Mouse (Mus musculus): Measurements from ENCODE around the gene Dydc1. TPM values are rescaled to one million over a fixed set of nuclear protein-coding genes. Genes with fewer than 3 reads are reported as not detected.

Dydc1 gene
- polyA plus RNA-seq, 1 experiment from 2014 or later: 0.16 TPM

GRCm38 (mm10) chr14:41065168-41065567 lies 7.5 kb upstream of the Dydc1 start:
- H3K4me2 ChIP-seq: no peak overlapping the region
- no peaks in the 10 kb centered on the region for H3K4me1 ChIP-seq
- WGBS: 54% methylated on average over 1 of the region's 2 CpGs
- H3K9ac ChIP-seq: no peak overlapping the region
- no peak for ATAC-seq (replicated peaks; ENCODE audit: low FRiP score)
- no peaks in the 10 kb centered on the region for H3K36me3 ChIP-seq
- no peak overlapping the region for H3K4me3 ChIP-seq (replicated peaks)
- H3K27ac ChIP-seq: no peak overlapping the region
- H3K27me3 ChIP-seq: no peaks in the 10 kb centered on the region
- H3K9me3 ChIP-seq (replicated peaks): no peaks in the 10 kb centered on the region

GRCm38 (mm10) chr14:41066416-41066815 lies 6.3 kb upstream of the Dydc1 start:
- WGBS: 11% methylated on average over 1 of the region's 1 CpGs

GRCm38 (mm10) chr14:41069108-41069507 lies 3.6 kb upstream of the Dydc1 start, which contains the start of gene Dydc2:
Gene Dydc2, minus strand, starts transcription at chr14:41069208.
- no peak for ATAC-seq (replicated peaks; ENCODE audit: low FRiP score)
- no peaks in the 10 kb centered on the region for H3K9me3 ChIP-seq (replicated peaks)
- H3K9ac ChIP-seq: no peak within 1 kb of the TSS
- H3K4me2 ChIP-seq: no peak within 1 kb of the TSS
- H3K27me3 ChIP-seq: no peaks in the 10 kb centered on the region
- H3K4me3 ChIP-seq (replicated peaks): no peak within 1 kb of the TSS
- H3K36me3 ChIP-seq: no peaks in the 10 kb centered on the region
- no peak within 1 kb of the TSS for H3K27ac ChIP-seq
- peaks cover 11% of the 10 kb centered on the region for H3K4me1 ChIP-seq

More at GRCm38 (mm10) chr14:41066416-41066815, 6.3 kb upstream of the Dydc1 start:
- Histone ChIP-seq H3K27me3 (no peaks in the 10 kb centered on the region), H3K4me1 (no peaks in the 10 kb centered on the region), H3K27ac (no peak overlapping the region), H3K36me3 (no peaks in the 10 kb centered on the region), H3K9ac (no peak overlapping the region), H3K9me3 (replicated peaks) (no peaks in the 10 kb centered on the region), H3K4me2 (no peak overlapping the region), H3K4me3 (replicated peaks) (no peak overlapping the region)
- ATAC-seq (replicated peaks; ENCODE audit: low FRiP score): no peak

GRCm38 (mm10) chr14:41070343-41070742 lies 2.4 kb upstream of the Dydc1 start:
- no peak overlapping the region for H3K27ac ChIP-seq
- H3K9ac ChIP-seq: no peak overlapping the region
- H3K4me2 ChIP-seq: no peak overlapping the region
- no peak overlapping the region for H3K4me3 ChIP-seq (replicated peaks)
- H3K27me3 ChIP-seq: no peaks in the 10 kb centered on the region
- no peak for ATAC-seq (replicated peaks; ENCODE audit: low FRiP score)
- 88% methylated on average over 3 of the region's 3 CpGs for WGBS
- no peaks in the 10 kb centered on the region for H3K36me3 ChIP-seq
- H3K4me1 ChIP-seq: peaks cover 11% of the 10 kb centered on the region
- H3K9me3 ChIP-seq (replicated peaks): no peaks in the 10 kb centered on the region

- Histone ChIP-seq H3K36me3 (no peaks in the 10 kb centered on the region), H3K27ac (no peak overlapping the region), H3K27me3 (no peaks in the 10 kb centered on the region), H3K4me1 (peaks cover 11% of the 10 kb centered on the region), H3K4me3 (replicated peaks) (peak overlapping the region; percentile 49), H3K9ac (0 out of 2 replicates have a peak overlapping the region, but pooled peaks have one; percentile 21), H3K4me2 (peak overlapping the region; percentile 76), H3K9me3 (replicated peaks) (no peaks in the 10 kb centered on the region)
- no peak; the same call in 1 of the 2 replicates for ATAC-seq (replicated peaks; ENCODE audit: low FRiP score)
- WGBS: 2% methylated on average over 8 of the region's 8 CpGs
Measured at GRCm38 (mm10) chr14:41072944-41073275, 199 bp downstream of the Dydc1 start.

GRCm38 (mm10) chr14:41082408-41082807 lies 9.7 kb downstream of the Dydc1 start:
- Histone ChIP-seq H3K9ac (no peak overlapping the region), H3K4me1 (no peaks in the 10 kb centered on the region), H3K27ac (no peak overlapping the region), H3K4me2 (no peak overlapping the region), H3K27me3 (no peaks in the 10 kb centered on the region), H3K4me3 (replicated peaks) (no peak overlapping the region), H3K9me3 (replicated peaks) (no peaks in the 10 kb centered on the region), H3K36me3 (no peaks in the 10 kb centered on the region)
- WGBS: 80% methylated on average over 2 of the region's 2 CpGs
- no peak for ATAC-seq (replicated peaks; ENCODE audit: low FRiP score)

GRCm38 (mm10) chr14:41087509-41087908 lies 14.8 kb downstream of the Dydc1 start:
- no peak overlapping the region for H3K9ac ChIP-seq
- 86% methylated on average over 1 of the region's 1 CpGs for WGBS
- H3K36me3 ChIP-seq: no peaks in the 10 kb centered on the region
- ATAC-seq (replicated peaks; ENCODE audit: low FRiP score): no peak
- no peak overlapping the region for H3K27ac ChIP-seq
- no peaks in the 10 kb centered on the region for H3K27me3 ChIP-seq
- no peaks in the 10 kb centered on the region for H3K9me3 ChIP-seq (replicated peaks)
- no peak overlapping the region for H3K4me2 ChIP-seq
- no peaks in the 10 kb centered on the region for H3K4me1 ChIP-seq
- no peak overlapping the region for H3K4me3 ChIP-seq (replicated peaks)

- H3K36me3 ChIP-seq: no peaks in the 10 kb centered on the region
- no peak overlapping the region for H3K27ac ChIP-seq
- WGBS: 60% methylated on average over 8 of the region's 8 CpGs
- no peak for ATAC-seq (replicated peaks; ENCODE audit: low FRiP score)
- no peaks in the 10 kb centered on the region for H3K27me3 ChIP-seq
- no peaks in the 10 kb centered on the region for H3K4me1 ChIP-seq
- H3K9me3 ChIP-seq (replicated peaks): no peaks in the 10 kb centered on the region
- H3K4me2 ChIP-seq: no peak overlapping the region
- no peak overlapping the region for H3K4me3 ChIP-seq (replicated peaks)
- no peak overlapping the region for H3K9ac ChIP-seq
Measured at GRCm38 (mm10) chr14:41090777-41091176, 18.1 kb downstream of the Dydc1 start.

- Histone ChIP-seq H3K9me3 (replicated peaks) (no peaks in the 10 kb centered on the region), H3K27me3 (no peaks in the 10 kb centered on the region), H3K9ac (no peak overlapping the region), H3K4me2 (no peak overlapping the region), H3K4me1 (no peaks in the 10 kb centered on the region), H3K36me3 (no peaks in the 10 kb centered on the region), H3K27ac (no peak overlapping the region), H3K4me3 (replicated peaks) (no peak overlapping the region)
- 53% methylated on average over 1 of the region's 1 CpGs for WGBS
- no peak for ATAC-seq (replicated peaks; ENCODE audit: low FRiP score)
Measured at GRCm38 (mm10) chr14:41094114-41094513, 21.4 kb downstream of the Dydc1 start.

- Histone ChIP-seq H3K9ac (no peak overlapping the region), H3K27me3 (no peaks in the 10 kb centered on the region), H3K36me3 (no peaks in the 10 kb centered on the region), H3K4me2 (no peak overlapping the region), H3K4me3 (replicated peaks) (no peak overlapping the region), H3K9me3 (replicated peaks) (no peaks in the 10 kb centered on the region), H3K4me1 (no peaks in the 10 kb centered on the region), H3K27ac (no peak overlapping the region)
- ATAC-seq (replicated peaks; ENCODE audit: low FRiP score): no peak
- 86% methylated on average over 3 of the region's 3 CpGs for WGBS
Measured at GRCm38 (mm10) chr14:41096296-41096860, 23.7 kb downstream of the Dydc1 start.

GRCm38 (mm10) chr14:41098726-41099125 lies 26.0 kb downstream of the Dydc1 start:
- Histone ChIP-seq H3K4me3 (replicated peaks) (no peak overlapping the region), H3K9ac (no peak overlapping the region), H3K9me3 (replicated peaks) (no peaks in the 10 kb centered on the region), H3K4me1 (no peaks in the 10 kb centered on the region), H3K36me3 (no peaks in the 10 kb centered on the region), H3K27me3 (no peaks in the 10 kb centered on the region), H3K27ac (no peak overlapping the region), H3K4me2 (no peak overlapping the region)
- ATAC-seq (replicated peaks; ENCODE audit: low FRiP score): no peak
- WGBS: 86% methylated on average over 1 of the region's 1 CpGs

GRCm38 (mm10) chr14:41100712-41101111 lies 28.0 kb downstream of the Dydc1 start:
- H3K27ac ChIP-seq: no peak overlapping the region
- H3K4me1 ChIP-seq: no peaks in the 10 kb centered on the region
- H3K9ac ChIP-seq: no peak overlapping the region
- H3K4me3 ChIP-seq (replicated peaks): no peak overlapping the region
- no peak for ATAC-seq (replicated peaks; ENCODE audit: low FRiP score)
- no peaks in the 10 kb centered on the region for H3K36me3 ChIP-seq
- H3K9me3 ChIP-seq (replicated peaks): no peaks in the 10 kb centered on the region
- no peaks in the 10 kb centered on the region for H3K27me3 ChIP-seq
- 85% methylated on average over 3 of the region's 3 CpGs for WGBS
- H3K4me2 ChIP-seq: no peak overlapping the region

GRCm38 (mm10) chr14:41101242-41101641 lies 28.5 kb downstream of the Dydc1 start:
- no peaks in the 10 kb centered on the region for H3K27me3 ChIP-seq
- H3K9ac ChIP-seq: no peak overlapping the region
- ATAC-seq (replicated peaks; ENCODE audit: low FRiP score): no peak
- H3K4me3 ChIP-seq (replicated peaks): no peak overlapping the region
- no peaks in the 10 kb centered on the region for H3K36me3 ChIP-seq
- no peaks in the 10 kb centered on the region for H3K9me3 ChIP-seq (replicated peaks)
- no peak overlapping the region for H3K27ac ChIP-seq
- 84% methylated on average over 5 of the region's 5 CpGs for WGBS
- H3K4me1 ChIP-seq: no peaks in the 10 kb centered on the region
- no peak overlapping the region for H3K4me2 ChIP-seq
